Mouse (Mus musculus): ENCODE measurements around the gene Ccdc85a.

The Ccdc85a gene

DNA sequence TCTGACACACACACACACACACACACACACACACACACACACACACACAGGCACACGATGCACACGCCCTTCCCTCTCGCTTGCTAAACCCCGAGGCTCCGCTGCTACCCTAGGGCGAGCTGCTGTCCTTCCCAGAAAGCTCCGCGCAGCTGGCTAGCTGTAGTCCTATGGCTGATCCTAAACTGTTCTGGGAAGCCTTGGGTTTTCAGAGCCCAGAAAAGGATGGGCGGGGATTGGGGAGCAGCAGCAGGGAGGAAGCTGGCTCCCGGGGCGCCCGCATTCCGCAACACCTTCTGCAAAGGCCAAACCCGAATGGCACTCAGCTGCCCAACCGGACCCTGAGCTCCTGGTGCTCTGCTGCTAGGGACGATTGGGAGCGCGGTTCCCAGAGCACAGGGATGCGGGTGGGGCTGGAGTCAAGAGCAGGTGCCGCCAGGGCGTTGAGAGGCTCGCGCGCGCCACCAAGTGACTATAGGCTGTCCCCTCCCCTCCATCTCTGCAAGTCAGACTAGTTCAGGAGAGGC is at the start of gene Ccdc85a:
Gene Ccdc85a (minus strand): TSS at position 414 of the 524 bp plus-strand sequence.
- peak; percentile 93 for DNase-seq

DNA sequence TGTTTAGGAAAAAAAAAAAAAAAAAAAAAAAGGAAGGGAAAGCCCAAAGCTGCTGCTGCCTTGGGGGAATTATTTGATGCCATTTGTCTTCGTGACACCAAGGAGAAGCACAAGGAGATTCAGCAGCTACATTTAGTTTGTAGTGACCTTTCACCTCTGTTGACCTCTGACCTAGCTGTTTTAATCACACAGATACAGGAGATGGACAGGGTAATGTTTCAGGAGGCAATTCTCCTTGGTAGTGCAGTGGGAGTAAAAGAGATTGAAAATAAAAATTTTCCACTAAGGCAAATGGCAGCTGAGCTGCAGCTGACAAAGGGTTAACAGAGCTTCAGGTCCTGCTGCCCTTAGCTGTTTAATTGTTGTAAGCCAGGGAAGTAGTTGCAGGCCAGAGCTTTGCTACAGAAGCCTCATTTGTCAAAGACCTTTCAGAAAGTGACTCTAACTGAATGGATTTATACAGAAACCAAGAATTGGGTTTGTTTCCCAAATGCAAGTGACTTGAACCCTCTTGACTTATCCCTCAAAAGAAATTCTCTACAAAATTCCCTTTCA is 49.5 kb upstream of the Ccdc85a start:
- no peak for DNase-seq

DNA sequence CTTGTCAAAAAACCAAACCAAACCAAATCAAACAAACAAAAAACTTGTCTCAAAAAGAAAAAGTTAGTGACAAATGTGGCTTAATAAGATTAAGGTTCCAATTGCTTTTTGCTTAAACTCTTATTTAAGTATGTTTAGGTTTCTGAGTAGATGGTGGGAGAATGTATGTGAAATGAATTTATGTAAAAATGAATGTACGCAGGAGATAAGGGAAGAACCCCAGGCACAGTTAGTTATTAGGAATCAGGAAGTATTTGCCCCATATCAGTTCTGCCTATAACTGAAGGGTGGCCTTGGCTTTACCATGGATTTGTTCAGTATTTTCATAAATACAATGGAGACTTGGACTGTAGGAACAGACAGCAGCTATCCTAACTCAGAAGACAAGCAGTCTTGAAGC is 49.0 kb upstream of the Ccdc85a start:
- no peak for DNase-seq

DNA sequence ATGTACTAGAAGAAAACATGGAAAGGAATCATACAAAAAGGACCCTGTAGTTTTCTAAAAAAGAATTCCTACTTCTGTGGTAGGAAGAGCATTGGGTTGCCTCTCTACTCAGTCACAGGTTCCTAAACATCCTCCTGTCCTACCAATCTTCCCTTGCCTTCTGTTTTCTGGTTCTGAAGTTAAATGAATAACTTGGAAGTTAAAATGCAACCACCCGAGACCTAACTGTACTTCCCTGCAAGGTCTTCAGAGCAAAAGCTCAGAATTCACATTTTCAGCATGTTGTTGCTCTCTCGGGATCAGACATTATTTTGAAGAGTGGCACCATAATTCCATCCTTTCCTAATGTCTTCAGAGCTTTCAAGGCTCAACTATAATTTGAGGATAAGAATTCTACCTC is 46.6 kb upstream of the Ccdc85a start:
- no peak for DNase-seq

- DNase-seq, result no peak
These were observed 26.8 kb upstream of the Ccdc85a start for GRCm38 (mm10) chr11:28610781-28611491.

- no peak for DNase-seq
These were observed 800 bp downstream of the Ccdc85a start for GRCm38 (mm10) chr11:28583138-28583910.

DNA sequence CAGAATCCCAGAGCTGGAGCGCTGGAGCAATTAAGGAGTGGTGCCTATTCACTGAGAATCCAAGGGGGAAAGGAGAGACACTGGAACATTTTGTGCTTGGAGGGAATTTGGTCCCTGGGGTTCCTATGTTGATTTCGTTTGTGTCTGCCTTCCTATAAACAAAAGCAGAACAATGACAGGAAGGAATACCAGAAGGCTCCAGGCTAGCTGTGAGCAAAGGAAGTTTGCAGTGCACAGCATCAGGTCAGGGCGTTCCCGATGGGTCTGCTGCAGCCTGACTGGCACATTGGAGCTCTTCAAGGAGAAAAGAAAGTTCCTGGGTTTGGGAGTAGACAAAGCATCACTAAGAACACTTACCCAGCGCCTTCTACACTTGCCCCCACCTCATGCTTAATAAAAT is 1.9 kb downstream of the Ccdc85a start:
- no peak for DNase-seq

GRCm38 (mm10) chr11:28572423-28572822 is 11.7 kb downstream of the Ccdc85a start:
- no peak for DNase-seq

DNA sequence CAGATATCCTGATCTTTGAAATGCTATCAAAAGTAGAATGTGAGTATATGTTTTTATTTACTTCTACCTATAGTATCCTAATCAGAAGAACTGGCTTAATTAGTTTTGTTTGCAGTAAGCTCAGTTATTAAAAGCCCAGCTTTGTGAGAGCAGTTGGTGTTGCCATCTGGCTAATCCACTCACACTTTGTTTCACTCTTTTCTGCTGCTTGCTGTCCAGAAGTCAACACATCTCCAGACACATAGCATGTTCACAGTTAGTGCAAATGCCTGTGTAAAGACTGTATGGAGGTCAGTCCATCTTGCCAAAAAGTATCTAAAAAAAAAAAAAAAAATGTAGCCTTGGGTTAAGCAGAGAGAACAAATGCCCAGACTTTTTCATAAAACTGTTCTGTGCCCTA is 27.7 kb downstream of the Ccdc85a start:
- DNase-seq, result no peak

- DNase-seq, result no peak
These were observed 40.7 kb downstream of the Ccdc85a start for GRCm38 (mm10) chr11:28543429-28543828.

DNA sequence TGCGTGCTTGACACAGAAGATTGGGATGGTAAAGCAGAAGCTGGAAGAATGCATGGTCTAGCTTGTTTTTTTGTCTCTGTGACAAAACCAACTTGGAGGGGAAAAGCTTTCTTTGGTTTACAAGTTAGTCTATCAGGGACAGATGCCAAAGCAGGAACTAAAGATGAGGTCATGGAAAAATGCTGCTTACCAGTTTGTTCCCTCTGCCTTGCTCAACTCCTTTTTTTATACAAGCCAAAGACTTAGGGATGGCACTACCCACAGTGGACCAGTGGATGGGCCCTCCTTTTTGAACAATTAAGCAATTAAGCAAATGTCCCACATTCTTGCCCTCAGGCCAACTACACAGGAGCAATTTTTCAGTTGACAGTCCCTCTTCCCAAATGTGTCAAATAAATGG is 42.8 kb downstream of the Ccdc85a start:
- no peak for DNase-seq

DNA sequence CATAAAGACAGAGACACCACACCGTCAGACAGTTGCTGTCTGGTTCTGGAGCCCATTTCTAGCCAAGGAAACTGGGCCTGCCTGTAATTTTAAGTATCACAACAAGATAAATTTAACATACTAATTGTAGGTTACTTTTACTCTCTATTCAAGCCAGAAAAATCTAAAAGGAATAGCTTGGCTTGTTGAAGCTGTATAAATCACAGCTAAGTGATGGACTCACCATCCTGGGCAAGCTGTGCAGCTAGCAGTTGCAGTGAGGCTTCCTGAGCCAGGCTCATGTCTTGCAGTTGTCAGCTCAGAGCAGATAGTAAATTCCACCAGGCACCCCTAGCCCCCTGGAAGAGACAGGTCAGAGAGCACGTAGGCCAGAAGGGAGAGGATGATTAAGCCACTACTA is 50.8 kb downstream of the Ccdc85a start:
- DNase-seq, result no peak

DNA sequence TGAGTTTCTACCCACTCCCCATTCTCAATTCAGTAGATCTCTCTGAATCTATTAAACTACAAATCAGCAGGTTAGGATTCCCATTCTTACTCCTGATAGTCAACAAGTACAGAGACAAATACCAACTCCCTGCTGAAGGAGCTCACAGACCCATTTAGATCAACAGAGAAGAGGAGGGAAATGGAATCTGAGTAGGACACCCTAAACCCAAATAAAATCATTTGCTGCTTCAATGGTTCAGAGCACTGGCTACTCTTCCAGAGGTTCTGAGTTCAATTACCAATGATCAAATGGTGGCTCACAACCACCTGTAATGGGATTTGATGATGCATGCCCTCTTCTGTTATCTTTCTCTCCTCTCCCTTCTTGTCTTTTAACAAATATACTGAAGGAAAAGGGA is 82.9 kb downstream of the Ccdc85a start:
- DNase-seq, result no peak

- peak; percentile 22 for DNase-seq
These were observed 87.1 kb downstream of the Ccdc85a start for GRCm38 (mm10) chr11:28497034-28497433.

GRCm38 (mm10) chr11:28493362-28493761 is 90.8 kb downstream of the Ccdc85a start:
- no peak for DNase-seq

DNA sequence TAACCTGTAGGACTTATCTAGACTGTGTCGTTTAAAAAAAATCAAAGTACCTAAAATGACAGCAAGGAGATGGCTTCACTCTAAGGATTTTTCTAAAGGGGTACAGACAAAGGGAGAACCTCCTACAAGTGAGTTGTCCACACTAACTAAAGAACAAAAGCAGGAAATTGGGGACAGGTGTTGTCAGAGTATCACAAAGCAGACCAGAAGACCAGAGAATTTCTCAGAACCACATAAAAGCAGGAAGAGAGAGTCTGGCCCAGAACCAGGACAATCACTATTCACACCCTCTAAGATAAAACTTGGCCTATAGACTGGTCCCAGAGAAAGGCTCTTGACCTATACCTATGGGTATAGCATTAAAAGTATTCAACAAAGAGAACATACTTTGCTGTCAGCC is 92.8 kb downstream of the Ccdc85a start:
- DNase-seq, result no peak

DNA sequence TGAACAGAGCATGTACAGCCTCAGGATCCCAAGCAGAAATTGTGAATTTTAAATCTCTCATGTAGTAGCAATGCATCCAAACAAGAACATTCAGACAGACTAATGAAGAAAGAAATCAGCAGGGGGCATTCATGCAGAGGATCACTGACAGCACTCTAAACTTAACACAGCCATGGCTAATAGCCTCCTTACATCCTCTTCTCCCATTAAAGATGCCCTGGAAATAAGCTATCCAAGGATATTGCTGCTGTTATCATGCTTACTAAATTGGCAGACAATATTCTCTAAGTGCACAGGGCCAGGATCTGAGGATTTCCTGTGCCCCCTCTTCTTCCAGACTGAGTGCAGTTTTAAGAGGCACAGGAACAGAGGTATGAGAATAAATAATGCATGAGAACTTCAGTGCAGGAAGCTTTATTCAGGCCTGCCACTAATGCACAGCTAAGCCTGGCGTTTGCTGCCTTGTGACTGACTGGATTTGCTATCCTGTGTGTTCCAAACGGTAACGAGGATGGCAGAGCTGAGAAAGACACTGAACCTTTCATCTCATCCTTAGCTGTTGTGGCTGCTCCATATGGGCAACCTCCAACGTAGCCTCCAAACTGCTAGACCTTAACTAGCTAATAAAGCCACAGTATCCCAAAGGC is 99.9 kb downstream of the Ccdc85a start:
- no peak for DNase-seq

GRCm38 (mm10) chr11:28477088-28477487 is 107.0 kb downstream of the Ccdc85a start:
- DNase-seq, result no peak

- DNase-seq, result no peak
These were observed 118.4 kb downstream of the Ccdc85a start for GRCm38 (mm10) chr11:28465726-28466125.

DNA sequence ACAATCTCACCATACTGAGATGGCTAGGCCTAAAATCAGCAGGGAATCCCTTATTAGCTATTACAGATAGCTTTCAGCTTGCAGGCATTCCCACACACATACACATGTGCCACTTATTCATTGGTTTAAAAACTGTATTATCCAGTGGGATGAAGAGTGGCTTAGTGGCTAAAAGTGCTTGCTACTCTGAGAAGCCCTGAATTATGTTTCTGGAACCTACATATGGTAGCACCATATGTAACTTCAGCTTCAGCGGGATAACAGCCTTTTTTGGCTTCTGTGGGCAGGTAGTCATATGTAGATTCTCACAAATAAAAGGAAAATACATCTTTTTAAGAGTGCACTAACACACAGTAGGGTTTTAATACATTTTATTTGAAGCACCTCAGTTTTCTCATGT is 119.2 kb downstream of the Ccdc85a start:
- DNase-seq, result no peak

- no peak for DNase-seq
These were observed 125.0 kb downstream of the Ccdc85a start for GRCm38 (mm10) chr11:28459165-28459564.

DNA sequence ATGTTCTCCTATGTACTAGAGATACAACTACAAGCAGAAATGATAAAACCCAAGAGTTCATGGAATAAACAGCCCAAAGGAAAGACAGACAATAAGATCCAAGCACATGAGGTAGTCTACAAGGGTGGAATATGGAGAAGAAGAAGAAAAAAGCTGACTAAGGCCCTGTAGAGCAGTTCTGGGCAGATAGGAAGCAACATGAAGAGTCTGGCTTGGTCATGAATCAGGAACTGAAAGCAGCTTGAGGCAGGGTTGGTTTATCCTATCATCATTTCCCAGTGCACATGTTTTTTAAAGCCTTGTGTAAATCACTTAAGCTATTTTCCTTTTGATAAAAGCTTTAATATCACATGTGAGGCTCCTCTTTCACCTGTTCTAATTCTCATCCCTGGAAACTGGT is 144.2 kb downstream of the Ccdc85a start:
- DNase-seq, result no peak

- DNase-seq, result no peak
These were observed 161.5 kb downstream of the Ccdc85a start for GRCm38 (mm10) chr11:28422451-28423231.
